Mouse (Mus musculus) T-helper 1 cell (primary cell): Measurements from ENCODE around the gene Hells.

Source experiments
- in situ Hi-C: fragments of 300-600 bp; cut with MboI, MseI; formaldehyde crosslinking; loops from one replicate; pipeline ENCODE4 v1.15.1; 2025; ENCODE audit warnings: high pct_unique_total_duplicates

Hells gene

GRCm38 (mm10) chr19:39006715-39007114 is 76.0 kb downstream of the Hells start, which contains the start of gene Cyp2c55:
TSS of gene Cyp2c55 (plus strand) at chr19:39007019.
- in situ Hi-C loops = loop anchor here (25.0 kb wide), 1 partner anchor 369 kb away; no protein-coding TSS in a partner anchor
